ENCODE assay signal across 8 mouse cellular contexts in genomic region chr2:80445926-80446307, GRCm38 (mm10). TPM values are rescaled to one million over a fixed set of nuclear protein-coding genes. Genes with fewer than 3 reads are reported as not detected.
A peak's percentile ranks its signal among the peaks of the same experiment; 100 is the strongest.
DNase-seq lines count a peak whose midpoint lies in the region; ATAC-seq and TF ChIP-seq lines count a peak whose summit lies in the region.

No protein-coding gene starts in this region.

- peaks cover 5% of the 10 kb centered on the region; the same call in 1 of the 2 replicates for H3K27me3 ChIP-seq in heart, embryonic 11.5 days (ENCODE audit: control insufficient read depth, insufficient read depth, low read length)
- H3K27me3 ChIP-seq in forebrain, embryonic 16.5 days (replicated peaks; ENCODE audit: control insufficient read depth, insufficient read depth, low read length), result peaks cover 8% of the 10 kb centered on the region
- peaks cover 43% of the 10 kb centered on the region for H3K27me3 ChIP-seq in liver, embryonic 16.5 days (ENCODE audit: control insufficient read depth, insufficient read depth, low read depth, low read length)
- H3K27me3 ChIP-seq in thymus, adult 2 months (ENCODE audit: control insufficient read depth, insufficient read depth, low read length), result peaks cover 15% of the 10 kb centered on the region

- peak overlapping the region; percentile 45 for H3K4me3 ChIP-seq in heart, embryonic 11.5 days (ENCODE audit: low read depth, low read length)
- peak overlapping the region; percentile 58 to 60; a peak in 2 of 4 replicates for H3K4me3 ChIP-seq in ES-E14 (ENCODE audit: insufficient read depth in 1 of 2, low read depth in 1 of 2, low read length in 2 of 2, poor library complexity in 1 of 2, severe bottlenecking in 1 of 2)
- H3K4me3 ChIP-seq in forebrain, embryonic 16.5 days (replicated peaks; ENCODE audit: low read length), result peak overlapping the region; percentile 50
- peak overlapping the region; percentile 47; the same call in 1 of the 2 replicates for H3K4me3 ChIP-seq in liver, embryonic 16.5 days (ENCODE audit: low read depth, low read length)
- no peak overlapping the region for H3K4me3 ChIP-seq in thymus, adult 2 months (ENCODE audit: control insufficient read depth, insufficient read depth, low read length)

- ATAC-seq in heart, embryonic 11.5 days (replicated peaks; ENCODE audit: insufficient number of reproducible peaks, low FRiP score, low TSS enrichment), result no peak
- ATAC-seq in forebrain, embryonic 16.5 days, result no peak
- no peak for ATAC-seq in liver, embryonic 16.5 days (ENCODE audit: low read depth)

- no peaks in the 10 kb centered on the region for H3K4me1 ChIP-seq in heart, embryonic 11.5 days (ENCODE audit: control insufficient read depth, insufficient read depth, low read length)
- H3K4me1 ChIP-seq in ES-E14 (ENCODE audit: control insufficient read depth in 2 of 2, insufficient read depth in 2 of 2, low read length in 2 of 2, poor library complexity in 1 of 2), result peaks cover 0 to 2% of the 10 kb centered on the region in 2 experiments; a peak in 1 of 4 replicates
- peaks cover 20% of the 10 kb centered on the region for H3K4me1 ChIP-seq in forebrain, embryonic 16.5 days (replicated peaks; ENCODE audit: control insufficient read depth, insufficient read depth, low read length)
- no peaks in the 10 kb centered on the region for H3K4me1 ChIP-seq in liver, embryonic 16.5 days (ENCODE audit: control insufficient read depth, low read depth, low read length)
- no peaks in the 10 kb centered on the region; the same call in 1 of the 2 replicates for H3K4me1 ChIP-seq in thymus, adult 2 months (replicated peaks; ENCODE audit: control insufficient read depth, insufficient read depth, low read length)

- H3K9ac ChIP-seq in heart, embryonic 11.5 days (ENCODE audit: low read depth, low read length), result peak overlapping the region; percentile 68; the same call in 1 of the 2 replicates
- H3K9ac ChIP-seq in ES-E14 (ENCODE audit: insufficient read depth, low read depth, low read length, poor library complexity, severe bottlenecking), result no peak overlapping the region
- peak overlapping the region; percentile 66 for H3K9ac ChIP-seq in forebrain, embryonic 16.5 days (replicated peaks; ENCODE audit: low read depth, low read length)
- no peak overlapping the region for H3K9ac ChIP-seq in liver, embryonic 16.5 days (ENCODE audit: low read depth, low read length)

- intact Hi-C loops in heart, postnatal 14 days (cut with DNase I), result loop anchor here (5.0 kb wide), 1 partner anchor 89 kb away; no protein-coding TSS in a partner anchor

- H3K9me3 ChIP-seq in heart, embryonic 11.5 days (replicated peaks; ENCODE audit: control insufficient read depth, low read length), result 0 out of 2 replicates have a peak, but pooled peaks cover 2% of the 10 kb centered on the region
- no peaks in the 10 kb centered on the region for H3K9me3 ChIP-seq in ES-E14 (ENCODE audit: control insufficient read depth, insufficient read depth, low read depth, low read length)
- H3K9me3 ChIP-seq in forebrain, embryonic 16.5 days (ENCODE audit: control insufficient read depth, low read length), result peaks cover 3% of the 10 kb centered on the region
- H3K9me3 ChIP-seq in liver, embryonic 16.5 days (replicated peaks; ENCODE audit: control insufficient read depth, low read length), result no peaks in the 10 kb centered on the region

- in situ Hi-C loops in ES-E14 (cut with MboI; ENCODE audit: low sequenced_read_pairs in 2 of 2, unreplicated experiment in 2 of 2), result no loop called here

- peak overlapping the region; percentile 99 for H3K4me2 ChIP-seq in heart, embryonic 11.5 days
- peak overlapping the region; percentile 100 for H3K4me2 ChIP-seq in forebrain, embryonic 16.5 days (ENCODE audit: low read length)
- peak overlapping the region; percentile 56 for H3K4me2 ChIP-seq in liver, embryonic 16.5 days (ENCODE audit: low read depth, low read length)

- WGBS in heart, embryonic 11.5 days (ENCODE audit: insufficient replicate concordance), result 7% methylated on average over 10 of the region's 10 CpGs
- WGBS in forebrain, embryonic 16.5 days, result 5% methylated on average over 10 of the region's 10 CpGs
- 8% methylated on average over 10 of the region's 10 CpGs for WGBS in liver, embryonic 16.5 days (ENCODE audit: insufficient replicate concordance)
- 17% methylated on average over 10 of the region's 10 CpGs for WGBS in thymus, adult 2 months

- TF ChIP-seq POLR2A in thymus, adult 2 months (IDR thresholded peaks at IDR 0.05; ENCODE audit: control insufficient read depth, extremely low read depth, insufficient read depth, low read length, poor library complexity), result no peak

- H3K27ac ChIP-seq in heart, embryonic 11.5 days (ENCODE audit: low read depth, low read length), result no peak overlapping the region
- no peak overlapping the region for H3K27ac ChIP-seq in ES-E14 (ENCODE audit: insufficient read depth, low read depth, low read length, poor library complexity, severe bottlenecking)
- H3K27ac ChIP-seq in forebrain, embryonic 16.5 days (ENCODE audit: low read length), result no peak overlapping the region
- H3K27ac ChIP-seq in liver, embryonic 16.5 days (ENCODE audit: low read length), result no peak overlapping the region
- no peak overlapping the region for H3K27ac ChIP-seq in thymus, adult 2 months (ENCODE audit: control insufficient read depth, insufficient read depth, low read length)

- H3K36me3 ChIP-seq in heart, embryonic 11.5 days (ENCODE audit: control insufficient read depth, insufficient read depth, low read length), result no peaks in the 10 kb centered on the region
- no peaks in the 10 kb centered on the region for H3K36me3 ChIP-seq in ES-E14 (ENCODE audit: control insufficient read depth, insufficient read depth, low read length, poor library complexity, severe bottlenecking)
- H3K36me3 ChIP-seq in forebrain, embryonic 16.5 days (ENCODE audit: control insufficient read depth, insufficient read depth), result no peaks in the 10 kb centered on the region
- no peaks in the 10 kb centered on the region for H3K36me3 ChIP-seq in liver, embryonic 16.5 days (ENCODE audit: control insufficient read depth, insufficient read depth)
- no peaks in the 10 kb centered on the region for H3K36me3 ChIP-seq in thymus, adult 2 months (ENCODE audit: control insufficient read depth, insufficient read depth, low read length)

- no peak for DNase-seq in heart, postnatal 14 days
- DNase-seq in ES-E14 (ENCODE audit: low read depth, low spot score), result no peak
- DNase-seq in thymus, adult 2 months, result no peak
- no peak for DNase-seq in spleen, adult 12 weeks (ENCODE audit: low spot score)
- no peak for DNase-seq in right cerebral cortex, postnatal 14 days

- no peak for TF ChIP-seq CTCF in thymus, adult 2 months (IDR thresholded peaks at IDR 0.05; ENCODE audit: borderline replicate concordance, control insufficient read depth, extremely low read depth, insufficient read depth, low read length, poor library complexity)

TF ChIP-seq in ES-E14, 5 proteins besides CTCF, POLR2A, EP300 and RAD21:
- TF ChIP-seq ZC3H11A (IDR thresholded peaks at IDR 0.05; ENCODE audit: borderline replicate concordance, low read depth, low read length), result no peak
- no peak for TF ChIP-seq HCFC1 (IDR thresholded peaks at IDR 0.05; ENCODE audit: borderline replicate concordance, insufficient read depth, low read length)
- TF ChIP-seq MAFK (IDR thresholded peaks at IDR 0.05; ENCODE audit: insufficient read depth, low read depth, low read length), result no peak
TF ChIP-seq in ES-E14: peak in this region for 0.

RNA-seq across cellular contexts. Expression of gene Frzb, which starts 1.5 kb away (rescaled TPM):
- polyA plus RNA-seq in heart, embryonic 11.5 days (2014; fragmentation: Nextera tagmentation; extraction: Ambion mirVana), result 8.6 and 10.1 TPM in 2 replicates
- 1 to 10 TPM; 5.4 to 6.0 TPM for total RNA-seq in heart, postnatal 14 days (2021)
- 0.11 and 0.98 TPM in 2 replicates for total RNA-seq in ES-E14 (2012; rRNA removed)
- polyA plus RNA-seq in forebrain, embryonic 16.5 days (2015; fragmentation: Nextera tagmentation; extraction: Ambion mirVana), result 4.2 and 5.2 TPM in 2 replicates
- 0.49 and 0.87 TPM in 2 replicates for polyA plus RNA-seq in liver, embryonic 16.5 days (2015; fragmentation: Nextera tagmentation; extraction: Ambion mirVana)
- polyA plus RNA-seq in thymus, adult 2 months (2012; rRNA removed), result 0.22 and 0.32 TPM in 2 replicates

Comparison
In these comparisons a context has a peak if more than half of its experiments do, and no peak if none do; other contexts are left out.
1. H3K9ac ChIP-seq: peak in heart, embryonic 11.5 days (single experiment) and forebrain, embryonic 16.5 days (single experiment); none in ES-E14 (single experiment) and liver, embryonic 16.5 days (single experiment).
2. Peak in every context shown above with its lines, with median percentiles within 50 percentile points of each other: H3K4me2 ChIP-seq.